Mouse (Mus musculus) neural tube, embryonic 14.5 days (tissue): ENCODE results near the gene Snapc3. TPM values are rescaled to one million over a fixed set of nuclear protein-coding genes. Genes with fewer than 3 reads are reported as not detected.

Source experiments
- ATAC-seq: fragments of 200-750 bp; cut with Nextera tagmentation; 2 replicates; pipeline ENCODE4 v1.8.0; 2017; ENCODE audit warnings: low read depth, mild to moderate bottlenecking, moderate TSS enrichment, moderate library complexity
- H3K27ac ChIP-seq: fragments of 300-500 bp; sonication (generic); 2 replicates; pipeline ENCODE4 v1.5.1; 2014; ENCODE audit warnings: low read depth, mild to moderate bottlenecking, control low read depth, low read length, moderate library complexity, mixed read lengths
- H3K27me3 ChIP-seq: fragments of 300-500 bp; sonication (generic); 2 replicates; pipeline ENCODE4 v1.6.1; 2014; ENCODE audit warnings: low read length; ENCODE audit not compliant: control insufficient read depth, insufficient read depth
- H3K36me3 ChIP-seq: fragments of 300-500 bp; sonication (generic); 2 replicates; pipeline ENCODE4 v1.6.1; 2014; ENCODE audit warnings: low read length, mixed read lengths; ENCODE audit not compliant: control insufficient read depth, insufficient read depth
- H3K4me1 ChIP-seq: fragments of 300-500 bp; sonication (generic); 2 replicates; pipeline ENCODE4 v1.6.1; 2014; ENCODE audit warnings: low read length; ENCODE audit not compliant: control insufficient read depth, insufficient read depth
- H3K4me2 ChIP-seq: fragments of 300-500 bp; sonication (generic); 2 replicates; pipeline ENCODE4 v1.6.1; 2014; ENCODE audit warnings: mild to moderate bottlenecking, low read depth, low read length, control low read depth
- H3K4me3 ChIP-seq: fragments of 300-500 bp; sonication (generic); 2 replicates; pipeline ENCODE4 v1.5.1; 2014; ENCODE audit warnings: low read depth, low read length, control low read depth, mixed read lengths
- H3K9ac ChIP-seq: fragments of 300-500 bp; sonication (generic); replicated peaks from 2 replicates; pipeline ENCODE4 v1.6.1; 2014; ENCODE audit warnings: low read depth, mild to moderate bottlenecking, control low read depth, low read length, mixed read lengths
- H3K9me3 ChIP-seq: fragments of 300-500 bp; sonication (generic); 2 replicates; pipeline ENCODE4 v1.6.1; 2016; ENCODE audit warnings: low read length; ENCODE audit not compliant: control insufficient read depth
- WGBS: fragments of 180-500 bp; shearing (Covaris S2); extraction: QIAGEN DNeasy Blood & Tissue Kit; methylation state at CpG from one replicate; pipeline ENCODE4 v1.1.7; 2014; 5-methylcytosine and 5-hydroxymethylcytosine counted together
- polyA plus RNA-seq: library from polyadenylated mRNA; unstranded; fragments of >200 nt; fragmentation: Nextera tagmentation; extraction: Ambion mirVana; gene quantifications from 2 replicates; pipeline ENCODE4 v1.2.1, GENCODE M21; 2014

Gene Snapc3
- polyA plus RNA-seq, 1 experiment from 2014 or later, result 68.6 TPM

- no peak overlapping the region for H3K4me3 ChIP-seq
- WGBS, result 96% methylated on average over 4 of the region's 4 CpGs
- no peak overlapping the region for H3K4me2 ChIP-seq
- no peaks in the 10 kb centered on the region for H3K27me3 ChIP-seq
- no peaks in the 10 kb centered on the region for H3K36me3 ChIP-seq
- no peaks in the 10 kb centered on the region for H3K9me3 ChIP-seq
- no peak overlapping the region for H3K9ac ChIP-seq
- no peaks in the 10 kb centered on the region for H3K4me1 ChIP-seq
- ATAC-seq, result no peak
- no peak overlapping the region for H3K27ac ChIP-seq
These were observed 7.5 kb upstream of the Snapc3 start for GRCm38 (mm10) chr4:83409867-83410505.

- peaks cover 4% of the 10 kb centered on the region for H3K4me1 ChIP-seq
- H3K4me3 ChIP-seq, result no peak overlapping the region
- no peak overlapping the region for H3K9ac ChIP-seq
- WGBS, result 85% methylated on average over 3 of the region's 3 CpGs
- H3K4me2 ChIP-seq, result no peak overlapping the region
- ATAC-seq, result no peak
- H3K9me3 ChIP-seq, result no peaks in the 10 kb centered on the region
- H3K27ac ChIP-seq, result no peak overlapping the region
- no peaks in the 10 kb centered on the region for H3K36me3 ChIP-seq
- H3K27me3 ChIP-seq, result no peaks in the 10 kb centered on the region
These were observed 5.5 kb upstream of the Snapc3 start for GRCm38 (mm10) chr4:83412060-83412459.

- ATAC-seq, result no peak
- H3K4me3 ChIP-seq, result no peak overlapping the region
- H3K9ac ChIP-seq, result no peak overlapping the region
- H3K36me3 ChIP-seq, result no peaks in the 10 kb centered on the region
- peaks cover 11% of the 10 kb centered on the region for H3K4me1 ChIP-seq
- 0 out of 2 replicates have a peak, but pooled peaks cover 2% of the 10 kb centered on the region for H3K27me3 ChIP-seq
- WGBS, result 81% methylated on average over 5 of the region's 5 CpGs
- no peaks in the 10 kb centered on the region for H3K9me3 ChIP-seq
- no peak overlapping the region for H3K27ac ChIP-seq
- no peak overlapping the region for H3K4me2 ChIP-seq
These were observed 3.2 kb upstream of the Snapc3 start for GRCm38 (mm10) chr4:83414241-83414824.

GRCm38 (mm10) chr4:83417820-83418186 lies 279 bp downstream of the Snapc3 start:
- WGBS, result under 1% methylated on average over 30 of the region's 30 CpGs
- H3K4me2 ChIP-seq, result peak overlapping the region; percentile 72
- 0 out of 2 replicates have a peak, but pooled peaks cover 4% of the 10 kb centered on the region for H3K36me3 ChIP-seq
- peaks cover 15% of the 10 kb centered on the region for H3K4me1 ChIP-seq
- H3K9ac ChIP-seq, result peak overlapping the region; percentile 88
- ATAC-seq, result peak; percentile 68; the same call in 1 of the 2 replicates
- H3K4me3 ChIP-seq, result peak overlapping the region; percentile 75
- peak overlapping the region; percentile 92 for H3K27ac ChIP-seq
- H3K9me3 ChIP-seq, result no peaks in the 10 kb centered on the region
- 0 out of 2 replicates have a peak, but pooled peaks cover 2% of the 10 kb centered on the region for H3K27me3 ChIP-seq

GRCm38 (mm10) chr4:83418781-83419180 lies 1.3 kb downstream of the Snapc3 start:
- 71% methylated on average over 2 of the region's 2 CpGs for WGBS
- Histone ChIP-seq H3K9ac (peak overlapping the region; percentile 88), H3K27me3 (0 out of 2 replicates have a peak, but pooled peaks cover 2% of the 10 kb centered on the region), H3K4me3 (peak overlapping the region; percentile 75), H3K27ac (no peak overlapping the region), H3K36me3 (peaks cover 5% of the 10 kb centered on the region; the same call in 1 of the 2 replicates), H3K4me2 (peak overlapping the region; percentile 72), H3K9me3 (no peaks in the 10 kb centered on the region), H3K4me1 (peaks cover 15% of the 10 kb centered on the region)
- no peak for ATAC-seq

GRCm38 (mm10) chr4:83423641-83424040 lies 6.1 kb downstream of the Snapc3 start:
- H3K4me2 ChIP-seq, result no peak overlapping the region
- H3K27me3 ChIP-seq, result no peaks in the 10 kb centered on the region
- no peak overlapping the region for H3K4me3 ChIP-seq
- H3K9ac ChIP-seq, result no peak overlapping the region
- no peak for ATAC-seq
- peaks cover 21% of the 10 kb centered on the region for H3K36me3 ChIP-seq
- WGBS, result 97% methylated on average over 6 of the region's 6 CpGs
- no peak overlapping the region for H3K27ac ChIP-seq
- no peaks in the 10 kb centered on the region for H3K9me3 ChIP-seq
- peaks cover 11% of the 10 kb centered on the region; the same call in 1 of the 2 replicates for H3K4me1 ChIP-seq

- H3K36me3 ChIP-seq, result peaks cover 21% of the 10 kb centered on the region
These were observed 7.6 kb downstream of the Snapc3 start for GRCm38 (mm10) chr4:83425119-83425518.

GRCm38 (mm10) chr4:83427141-83427540 lies 9.6 kb downstream of the Snapc3 start:
- Histone ChIP-seq H3K4me2 (no peak overlapping the region), H3K9me3 (no peaks in the 10 kb centered on the region), H3K4me3 (no peak overlapping the region), H3K36me3 (peaks cover 21% of the 10 kb centered on the region), H3K27ac (no peak overlapping the region), H3K9ac (no peak overlapping the region), H3K27me3 (no peaks in the 10 kb centered on the region), H3K4me1 (no peaks in the 10 kb centered on the region)
- no peak for ATAC-seq
- 95% methylated on average over 7 of the region's 7 CpGs for WGBS

More at GRCm38 (mm10) chr4:83425119-83425518, 7.6 kb downstream of the Snapc3 start:
- H3K9ac ChIP-seq, result no peak overlapping the region
- H3K27ac ChIP-seq, result no peak overlapping the region
- H3K4me3 ChIP-seq, result no peak overlapping the region
- no peak for ATAC-seq
- no peaks in the 10 kb centered on the region for H3K27me3 ChIP-seq
- H3K4me2 ChIP-seq, result no peak overlapping the region
- no peaks in the 10 kb centered on the region for H3K4me1 ChIP-seq
- no peaks in the 10 kb centered on the region for H3K9me3 ChIP-seq
- WGBS, result 99% methylated on average over 4 of the region's 4 CpGs

- H3K27ac ChIP-seq, result no peak overlapping the region
- no peaks in the 10 kb centered on the region for H3K4me1 ChIP-seq
- peaks cover 18% of the 10 kb centered on the region for H3K36me3 ChIP-seq
- H3K9me3 ChIP-seq, result no peaks in the 10 kb centered on the region
- no peaks in the 10 kb centered on the region for H3K27me3 ChIP-seq
- no peak for ATAC-seq
- WGBS, result 97% methylated on average over 8 of the region's 8 CpGs
- H3K4me3 ChIP-seq, result no peak overlapping the region
- H3K9ac ChIP-seq, result no peak overlapping the region
- H3K4me2 ChIP-seq, result no peak overlapping the region
These were observed 10.2 kb downstream of the Snapc3 start for GRCm38 (mm10) chr4:83427696-83428095.
